Mouse (Mus musculus): ENCODE results near the gene Limd2. TPM values are rescaled to one million over a fixed set of nuclear protein-coding genes. Genes with fewer than 3 reads are reported as not detected.

Gene Limd2
- total RNA-seq, 2 experiments from 2014 or later: 4.3 to 5.9 TPM

DNA sequence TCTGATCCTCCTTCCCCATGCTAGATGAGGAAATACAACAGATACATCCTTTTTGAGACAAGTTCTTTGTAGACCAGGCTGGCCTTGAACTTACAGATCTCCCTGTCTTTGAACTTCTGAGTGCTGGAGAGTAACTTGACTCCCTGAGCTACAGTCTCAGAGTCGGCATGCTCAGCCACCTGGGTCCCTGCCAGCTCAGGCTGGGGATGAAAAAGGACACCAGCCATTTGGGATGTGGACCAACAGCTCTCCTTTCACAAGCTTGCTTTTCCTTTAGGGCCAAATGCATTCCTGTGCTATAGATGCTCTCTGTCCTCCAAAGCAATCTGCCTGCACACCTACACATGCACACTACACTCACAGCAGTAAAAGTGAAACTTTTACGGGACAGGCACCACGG is 14.4 kb upstream of the Limd2 start:
- DNase-seq (ENCODE audit: low spot score): no peak
- intact Hi-C loops (cut with DNase I): no loop called here

DNA sequence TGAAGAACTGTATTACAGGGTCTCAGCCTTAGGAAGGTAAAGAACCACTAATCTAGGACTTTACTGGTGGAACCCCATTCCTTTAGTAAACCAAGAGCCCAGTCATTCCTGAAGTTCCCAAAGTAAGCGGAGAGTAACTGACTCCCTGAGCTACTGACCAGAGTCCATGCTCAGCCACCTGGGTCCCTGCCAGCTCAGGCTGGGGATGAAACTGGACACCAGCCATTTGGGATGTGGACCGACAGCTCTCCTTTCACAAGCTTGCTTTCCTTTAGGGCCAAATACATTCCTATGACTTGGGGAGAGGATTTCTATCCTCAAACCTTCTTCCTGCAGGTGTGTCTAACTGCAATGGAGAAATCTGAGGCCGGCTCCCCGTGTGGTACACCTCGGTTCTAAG is 13.7 kb upstream of the Limd2 start:
- DNase-seq (ENCODE audit: low spot score): no peak
- intact Hi-C loops (cut with DNase I): no loop called here

GRCm38 (mm10) chr11:106173228-106173627 is 12.6 kb upstream of the Limd2 start:
- DNase-seq (ENCODE audit: low spot score): no peak
- intact Hi-C loops (cut with DNase I): no loop called here

- no peak for DNase-seq (ENCODE audit: low spot score)
- intact Hi-C loops (cut with DNase I): no loop called here
Observed at GRCm38 (mm10) chr11:106170807-106171206, 10.1 kb upstream of the Limd2 start.

DNA sequence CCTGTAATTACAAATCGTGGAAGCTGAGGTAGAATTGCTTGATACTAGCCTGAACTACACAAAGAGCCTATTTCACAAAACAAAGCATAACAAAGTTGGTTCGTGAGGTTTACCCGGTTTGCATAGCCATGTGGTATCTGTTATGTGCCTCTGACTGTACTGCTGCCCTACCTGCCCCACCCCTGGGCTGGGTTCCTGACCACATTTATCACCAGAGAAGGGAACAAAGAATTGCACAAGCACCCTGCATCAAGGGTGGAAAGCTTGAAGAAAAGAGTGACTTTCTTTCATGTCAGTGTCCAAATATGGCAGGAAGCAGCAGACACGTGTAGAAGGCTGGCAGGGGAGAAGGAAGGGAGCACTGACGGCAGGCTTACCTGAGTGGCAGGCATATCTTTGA is 6.8 kb upstream of the Limd2 start:
- intact Hi-C loops (cut with DNase I): no loop called here
- DNase-seq (ENCODE audit: low spot score): no peak

- intact Hi-C loops (cut with DNase I): no loop called here
- DNase-seq (ENCODE audit: low spot score): no peak
Observed at GRCm38 (mm10) chr11:106164601-106165180, 4.0 kb upstream of the Limd2 start.

GRCm38 (mm10) chr11:106163546-106163945 is 2.9 kb upstream of the Limd2 start:
- intact Hi-C loops (cut with DNase I): no loop called here
- DNase-seq (ENCODE audit: low spot score): no peak

DNA sequence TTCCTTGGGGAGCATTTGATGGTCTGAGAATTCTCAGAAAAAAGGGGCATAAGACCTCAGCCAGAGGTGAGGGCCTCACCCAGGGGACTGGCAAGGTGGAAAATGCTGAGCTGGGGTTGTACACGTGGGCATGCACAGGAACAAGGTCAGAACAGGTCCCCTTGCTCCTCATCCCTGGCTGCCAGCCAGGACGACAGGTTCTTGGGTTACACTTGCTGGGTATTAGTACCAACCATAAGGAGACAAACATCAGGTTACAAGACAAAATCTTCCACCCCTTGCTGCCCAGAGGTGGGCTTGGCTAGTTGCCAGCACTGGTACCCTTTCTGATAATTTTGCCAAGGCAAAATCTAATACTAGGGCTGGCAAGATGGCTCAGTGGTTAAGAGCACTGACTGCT is 1.6 kb upstream of the Limd2 start:
- no peak for DNase-seq (ENCODE audit: low spot score)
- intact Hi-C loops (cut with DNase I): no loop called here

DNA sequence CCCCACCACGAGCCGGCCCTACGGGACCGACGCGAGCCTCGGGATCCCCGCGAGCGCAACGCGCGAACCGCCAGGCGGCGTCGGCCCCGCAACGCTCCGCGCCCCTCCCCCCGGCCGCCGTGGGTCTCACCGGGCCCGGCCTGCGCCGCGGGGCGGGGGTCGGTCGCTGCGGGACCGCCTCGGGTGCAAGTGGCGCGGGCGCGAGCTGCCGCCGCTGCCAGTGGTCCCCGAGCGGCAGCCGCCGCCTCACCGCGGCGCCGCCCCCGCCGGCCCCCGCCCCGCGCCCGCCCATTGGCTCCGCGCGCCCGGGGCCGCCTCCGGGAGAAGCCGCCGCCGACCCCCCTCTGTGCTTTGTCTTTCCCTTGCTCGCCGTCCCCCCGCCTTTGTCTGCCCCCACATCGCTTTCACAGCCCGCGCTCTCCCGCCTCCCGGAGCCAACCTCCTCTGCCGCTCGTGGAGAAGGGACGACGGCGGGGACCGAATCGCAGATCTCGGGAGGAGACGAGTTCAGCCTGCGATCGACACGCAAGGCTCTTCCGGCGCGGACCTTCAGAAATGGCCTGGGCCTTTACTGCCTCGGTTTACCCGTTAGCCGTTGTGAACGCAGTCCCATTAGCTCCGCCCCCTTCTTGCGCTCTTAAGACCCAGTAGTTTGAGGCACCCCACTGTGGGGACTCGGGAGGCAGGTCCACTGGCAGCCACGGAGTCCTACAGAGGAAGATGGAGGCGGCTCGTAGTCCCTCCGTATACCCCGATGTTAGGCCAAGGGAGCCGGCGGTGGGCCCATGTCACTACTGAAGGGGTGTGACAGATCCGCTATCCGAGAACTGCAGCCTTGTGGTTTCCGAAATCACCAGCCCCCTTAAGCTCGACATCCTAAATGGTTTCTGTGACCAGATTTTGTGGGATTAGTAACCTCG is 479 bp downstream of the Limd2 start:
- intact Hi-C loops (cut with DNase I): no loop called here
- peak; percentile 63 for DNase-seq (ENCODE audit: low spot score)

- intact Hi-C loops (cut with DNase I): no loop called here
Observed at GRCm38 (mm10) chr11:106159216-106159920, 1.3 kb downstream of the Limd2 start.

GRCm38 (mm10) chr11:106158930-106159215 is 1.8 kb downstream of the Limd2 start:
- intact Hi-C loops (cut with DNase I): no loop called here

More at GRCm38 (mm10) chr11:106159216-106159920, 1.3 kb downstream of the Limd2 start:
- no peak for DNase-seq (ENCODE audit: low spot score)

GRCm38 (mm10) chr11:106158081-106158929 is 2.4 kb downstream of the Limd2 start:
- no peak for DNase-seq (ENCODE audit: low spot score)

More at GRCm38 (mm10) chr11:106158930-106159215, 1.8 kb downstream of the Limd2 start:
- DNase-seq (ENCODE audit: low spot score): no peak

GRCm38 (mm10) chr11:106157154-106157553 is 3.5 kb downstream of the Limd2 start:
- intact Hi-C loops (cut with DNase I): no loop called here
- no peak for DNase-seq (ENCODE audit: low spot score)

More at GRCm38 (mm10) chr11:106158081-106158929, 2.4 kb downstream of the Limd2 start:
- intact Hi-C loops (cut with DNase I): no loop called here

DNA sequence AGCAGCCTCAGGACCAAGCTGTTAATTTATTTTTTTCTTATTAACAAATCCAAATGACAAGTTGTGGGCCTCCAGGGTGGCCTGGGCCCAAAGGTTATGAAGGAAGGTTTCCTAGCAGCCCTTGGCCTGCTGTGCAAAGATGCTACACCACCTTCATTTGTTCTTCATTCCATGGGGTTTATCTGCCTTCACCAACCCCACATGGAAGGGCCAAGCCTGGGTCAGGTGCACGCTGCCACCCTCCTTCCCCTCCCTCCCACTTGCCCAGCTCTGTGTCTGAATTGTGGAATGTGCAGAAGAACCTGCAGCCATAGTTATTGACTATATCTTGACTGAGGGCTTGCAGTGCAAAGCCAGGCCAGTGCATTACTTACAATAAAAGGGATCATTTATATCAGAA is 4.4 kb downstream of the Limd2 start:
- no peak for DNase-seq (ENCODE audit: low spot score)
- intact Hi-C loops (cut with DNase I): no loop called here

GRCm38 (mm10) chr11:106155761-106156160 is 4.9 kb downstream of the Limd2 start:
- intact Hi-C loops (cut with DNase I): no loop called here

DNA sequence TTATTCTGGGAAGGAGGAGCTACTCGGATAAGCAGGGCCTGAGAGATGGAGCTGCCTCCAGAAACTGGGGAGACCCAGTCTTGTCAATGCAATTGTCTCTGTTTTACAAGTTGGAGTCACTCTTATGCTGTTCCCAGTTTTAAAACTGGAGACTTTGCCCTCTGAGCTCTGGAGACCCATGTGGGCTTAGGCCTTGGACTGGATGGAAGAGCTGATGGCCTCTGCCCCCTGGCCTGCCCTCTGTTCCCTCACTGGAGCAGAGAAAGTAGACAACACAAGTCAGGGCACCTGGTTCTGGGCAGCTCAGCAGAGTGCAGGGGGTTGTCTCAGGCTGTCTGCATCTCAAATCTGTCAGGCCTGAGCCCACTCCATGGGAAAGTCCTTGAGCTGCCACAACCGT is 5.9 kb downstream of the Limd2 start:
- intact Hi-C loops (cut with DNase I): no loop called here
- DNase-seq (ENCODE audit: low spot score): no peak

More at GRCm38 (mm10) chr11:106155761-106156160, 4.9 kb downstream of the Limd2 start:
- no peak for DNase-seq (ENCODE audit: low spot score)

GRCm38 (mm10) chr11:106154091-106154490 is 6.6 kb downstream of the Limd2 start:
- no peak for DNase-seq (ENCODE audit: low spot score)
- intact Hi-C loops (cut with DNase I): no loop called here

- no peak for DNase-seq (ENCODE audit: low spot score)
- intact Hi-C loops (cut with DNase I): no loop called here
Observed at GRCm38 (mm10) chr11:106152132-106152531, 8.5 kb downstream of the Limd2 start.

- intact Hi-C loops (cut with DNase I): no loop called here
- DNase-seq (ENCODE audit: low spot score): no peak
Observed at GRCm38 (mm10) chr11:106151219-106151618, 9.4 kb downstream of the Limd2 start.

Measured in heart, postnatal 25 days (tissue).